Mouse (Mus musculus) bone marrow, adult 2 months (tissue): ENCODE data around the gene Smyd3.

Experiments
- CTCF ChIP-seq: fragments of 200-500 bp; IDR thresholded peaks from 2 replicates; pipeline ENCODE4 v1.5.1; 2011; ENCODE audit warnings: low read length, control low read depth; ENCODE audit not compliant: control insufficient read depth, insufficient read depth
- POLR2A ChIP-seq: fragments of 200-500 bp; IDR thresholded peaks from 2 replicates; pipeline ENCODE4 v1.6.1; 2011; ENCODE audit warnings: low read depth, mild to moderate bottlenecking, control low read depth, low read length, borderline replicate concordance; ENCODE audit not compliant: control insufficient read depth

- TF ChIP-seq POLR2A (no peak), CTCF (no peak)
Observed at GRCm38 (mm10) chr1:179373911-179374310, 143.9 kb downstream of the Smyd3 start.
